Mouse (Mus musculus) forebrain, embryonic 11.5 days (tissue): ENCODE results near the gene Ppp1r1a. TPM values are rescaled to one million over a fixed set of nuclear protein-coding genes. Genes with fewer than 3 reads are reported as not detected.

Experiments
- ATAC-seq: fragments of 200-750 bp; cut with Nextera tagmentation; replicated peaks from 2 replicates; pipeline ENCODE4 v1.8.0; 2017; ENCODE audit warnings: moderate TSS enrichment; ENCODE audit not compliant: low FRiP score
- DNase-seq: peaks from one replicate; pipeline ENCODE4 v3.0.0-alpha.2; 2017; ENCODE audit warnings: low spot score
- H3K27ac ChIP-seq: fragments of 300-500 bp; sonication (generic); 2 replicates; pipeline ENCODE4 v1.5.1; 2014; ENCODE audit warnings: low read depth, low read length
- H3K27me3 ChIP-seq: fragments of 300-500 bp; sonication (generic); 2 replicates; pipeline ENCODE4 v1.6.1; 2014; ENCODE audit warnings: mild to moderate bottlenecking, low read length, mixed read lengths; ENCODE audit not compliant: control insufficient read depth, insufficient read depth
- H3K36me3 ChIP-seq: fragments of 300-500 bp; sonication (generic); 2 replicates; pipeline ENCODE4 v1.6.1; 2014; ENCODE audit warnings: mild to moderate bottlenecking, low read length, moderate library complexity, mixed read lengths; ENCODE audit not compliant: control insufficient read depth, insufficient read depth
- H3K4me1 ChIP-seq: fragments of 300-500 bp; sonication (generic); replicated peaks from 2 replicates; pipeline ENCODE4 v1.6.1; 2014; ENCODE audit warnings: low read length, mixed read lengths; ENCODE audit not compliant: control insufficient read depth, insufficient read depth
- H3K4me2 ChIP-seq: fragments of 300-500 bp; sonication (generic); 2 replicates; pipeline ENCODE4 v1.6.1; 2014; ENCODE audit warnings: low read depth, mild to moderate bottlenecking, low read length, moderate library complexity, mixed read lengths; ENCODE audit not compliant: severe bottlenecking
- H3K4me3 ChIP-seq: fragments of 300-500 bp; sonication (generic); 2 replicates; pipeline ENCODE4 v1.5.1; 2014; ENCODE audit warnings: low read depth, low read length
- H3K9ac ChIP-seq: fragments of 300-500 bp; sonication (generic); 2 replicates; pipeline ENCODE4 v1.6.1; 2014; ENCODE audit warnings: low read length
- H3K9me3 ChIP-seq: fragments of 300-500 bp; sonication (generic); 2 replicates; pipeline ENCODE4 v1.6.1; 2016; ENCODE audit warnings: low read length, mixed read lengths; ENCODE audit not compliant: control insufficient read depth
- WGBS: fragments of 180-500 bp; shearing (Covaris S2); extraction: QIAGEN DNeasy Blood & Tissue Kit; methylation state at CpG from one replicate; pipeline ENCODE4 v1.1.7; 2014; 5-methylcytosine and 5-hydroxymethylcytosine counted together
- polyA plus RNA-seq: library from polyadenylated mRNA; unstranded; fragments of >200 nt; fragmentation: Nextera tagmentation; extraction: Ambion mirVana; gene quantifications from 2 replicates; pipeline ENCODE4 v1.2.1, GENCODE M21; 2014

Ppp1r1a gene
- polyA plus RNA-seq, 1 experiment from 2014 or later = 38.8 TPM

- Histone ChIP-seq H3K9ac (no peak overlapping the region), H3K27me3 (no peaks in the 10 kb centered on the region), H3K4me2 (no peak overlapping the region), H3K9me3 (no peaks in the 10 kb centered on the region), H3K27ac (no peak overlapping the region), H3K4me1 (no peaks in the 10 kb centered on the region), H3K4me3 (no peak overlapping the region), H3K36me3 (no peaks in the 10 kb centered on the region)
- DNase-seq (no peak), ATAC-seq (no peak)
- WGBS = 70% methylated on average over 1 of the region's 1 CpGs
Observed at GRCm38 (mm10) chr15:103486658-103487057, 51.1 kb downstream of the Ppp1r1a start.

GRCm38 (mm10) chr15:103485106-103485505 is 52.7 kb downstream of the Ppp1r1a start:
- Histone ChIP-seq H3K4me1 (no peaks in the 10 kb centered on the region), H3K27me3 (no peaks in the 10 kb centered on the region), H3K27ac (no peak overlapping the region), H3K4me2 (no peak overlapping the region), H3K9ac (no peak overlapping the region), H3K9me3 (no peaks in the 10 kb centered on the region), H3K4me3 (no peak overlapping the region), H3K36me3 (no peaks in the 10 kb centered on the region)
- whole genome bisulfite sequencing = 59% methylated on average over 3 of the region's 3 CpGs
- ATAC-seq (no peak), DNase-seq (no peak)

- H3K9ac ChIP-seq = no peak overlapping the region
- no peak overlapping the region for H3K27ac ChIP-seq
- no peak overlapping the region for H3K4me3 ChIP-seq
- no peaks in the 10 kb centered on the region for H3K9me3 ChIP-seq
- no peaks in the 10 kb centered on the region for H3K27me3 ChIP-seq
- H3K4me2 ChIP-seq = no peak overlapping the region
- ATAC-seq = no peak
- H3K4me1 ChIP-seq = no peaks in the 10 kb centered on the region
- 71% methylated on average over 2 of the region's 2 CpGs for WGBS
- H3K36me3 ChIP-seq = no peaks in the 10 kb centered on the region
- DNase-seq = no peak
Observed at GRCm38 (mm10) chr15:103484490-103484889, 53.3 kb downstream of the Ppp1r1a start.

GRCm38 (mm10) chr15:103482488-103482887 is 55.3 kb downstream of the Ppp1r1a start:
- 0% methylated on average over 1 of the region's 1 CpGs for WGBS
- peak; percentile 82 for ATAC-seq

More at GRCm38 (mm10) chr15:103482488-103482887, 55.3 kb downstream of the Ppp1r1a start:
- Histone ChIP-seq H3K4me1 (no peaks in the 10 kb centered on the region), H3K27me3 (no peaks in the 10 kb centered on the region), H3K27ac (no peak overlapping the region), H3K9me3 (no peaks in the 10 kb centered on the region), H3K4me3 (no peak overlapping the region), H3K4me2 (no peak overlapping the region), H3K9ac (no peak overlapping the region), H3K36me3 (no peaks in the 10 kb centered on the region)
- peak; percentile 71 for DNase-seq

Other genes starting within 250 kb of the Ppp1r1a start
- gene Gpr84, start 227.4 kb downstream of the Ppp1r1a start, polyA plus RNA-seq = not detected in 2 replicates
- 27.4 and 27.8 TPM in 2 replicates for gene Zfp385a, start 197.9 kb downstream of the Ppp1r1a start, polyA plus RNA-seq
- 22.0 and 22.4 TPM in 2 replicates for gene Itga5, start 171.2 kb downstream of the Ppp1r1a start, polyA plus RNA-seq
- not detected in 2 replicates for gene Gtsf1, start 107.5 kb downstream of the Ppp1r1a start, polyA plus RNA-seq
- gene Gtsf2, start 89.5 kb downstream of the Ppp1r1a start, polyA plus RNA-seq = 0.55 TPM in 1 of 2 replicates, not detected in the other
- 0.91 and 1.5 TPM in 2 replicates for gene Nckap1l, start 84.2 kb downstream of the Ppp1r1a start, polyA plus RNA-seq
- gene Pde1b, start 35.0 kb downstream of the Ppp1r1a start, polyA plus RNA-seq = 27.2 and 29.9 TPM in 2 replicates
- gene Glycam1, start 27.1 kb upstream of the Ppp1r1a start, polyA plus RNA-seq = not detected in 2 replicates
- not detected in 2 replicates for gene Mucl1, start 217.5 kb upstream of the Ppp1r1a start, polyA plus RNA-seq